Mouse (Mus musculus) limb, embryonic 14.5 days (tissue): Measurements from ENCODE around the gene Gm10184. TPM values are rescaled to one million over a fixed set of nuclear protein-coding genes. Genes with fewer than 3 reads are reported as not detected.

Source experiments
- ATAC-seq: fragments of 200-750 bp; cut with Nextera tagmentation; 2 replicates; pipeline ENCODE4 v1.8.0; 2017; ENCODE audit warnings: low read depth, moderate number of reproducible peaks, moderate TSS enrichment; ENCODE audit not compliant: low FRiP score
- DNase-seq: peaks from one replicate; pipeline ENCODE4 v3.0.0-alpha.2; 2015; ENCODE audit warnings: low spot score
- H3K27ac ChIP-seq: fragments of 300-500 bp; sonication (generic); replicated peaks from 2 replicates; pipeline ENCODE4 v1.5.1; 2014; ENCODE audit warnings: low read depth, mild to moderate bottlenecking, low read length, moderate library complexity, mixed read lengths
- H3K27me3 ChIP-seq: fragments of 300-500 bp; sonication (generic); 2 replicates; pipeline ENCODE4 v1.6.1; 2014; ENCODE audit warnings: low read length, mixed read lengths; ENCODE audit not compliant: control insufficient read depth, insufficient read depth
- H3K36me3 ChIP-seq: fragments of 300-500 bp; sonication (generic); 2 replicates; pipeline ENCODE4 v1.6.1; 2014; ENCODE audit warnings: mild to moderate bottlenecking, low read length, moderate library complexity, mixed read lengths; ENCODE audit not compliant: control insufficient read depth, insufficient read depth
- H3K4me1 ChIP-seq: fragments of 300-500 bp; sonication (generic); 2 replicates; pipeline ENCODE4 v1.6.1; 2014; ENCODE audit warnings: antibody characterized with exemption, low read length, mixed read lengths; ENCODE audit not compliant: control insufficient read depth, insufficient read depth
- H3K4me2 ChIP-seq: fragments of 300-500 bp; sonication (generic); replicated peaks from 2 replicates; pipeline ENCODE4 v1.6.1; 2014; ENCODE audit warnings: low read depth, mild to moderate bottlenecking, low read length, moderate library complexity; ENCODE audit not compliant: severe bottlenecking
- H3K4me3 ChIP-seq: fragments of 300-500 bp; sonication (generic); replicated peaks from 2 replicates; pipeline ENCODE4 v1.5.1; 2014; ENCODE audit warnings: low read length
- H3K9ac ChIP-seq: fragments of 300-500 bp; sonication (generic); 2 replicates; pipeline ENCODE4 v1.6.1; 2014; ENCODE audit warnings: mild to moderate bottlenecking, low read depth, low read length, moderate library complexity; ENCODE audit not compliant: severe bottlenecking
- H3K9me3 ChIP-seq: fragments of 300-500 bp; sonication (generic); 2 replicates; pipeline ENCODE4 v1.6.1; 2016; ENCODE audit warnings: low read length; ENCODE audit not compliant: control insufficient read depth
- POLR2A ChIP-seq: fragments of 200-500 bp; IDR thresholded peaks from 2 replicates; pipeline ENCODE4 v1.8.0; 2012; ENCODE audit warnings: inconsistent platforms, mild to moderate bottlenecking, moderate library complexity, borderline replicate concordance; ENCODE audit not compliant: insufficient read depth, insufficient read length; ENCODE audit errors: extremely low read depth
- WGBS: fragments of 180-500 bp; shearing (Covaris S2); extraction: QIAGEN DNeasy Blood & Tissue Kit; methylation state at CpG from one replicate; pipeline ENCODE4 v1.1.7; 2014; 5-methylcytosine and 5-hydroxymethylcytosine counted together
- polyA plus RNA-seq, 2 experiments: library from polyadenylated mRNA; depleted of rRNA in 1 of 2; stranded (reverse) in 1 of 2; unstranded in 1 of 2; fragments of >200 nt; fragmentation: Nextera tagmentation in 1 of 2; extraction: Ambion mirVana in 1 of 2; gene quantifications; 2 replicates each; pipeline versions ENCODE4 v1.2.1 to v1.2.3; 2012 to 2014

The Gm10184 gene
- polyA plus RNA-seq, 2 experiments = 12.9 to 45.8 TPM

- no peak overlapping the region for H3K4me2 ChIP-seq
- H3K27me3 ChIP-seq = no peaks in the 10 kb centered on the region
- 51% methylated on average over 3 of the region's 3 CpGs for WGBS
- H3K27ac ChIP-seq = no peak overlapping the region
- H3K9ac ChIP-seq = no peak overlapping the region
- no peak for TF ChIP-seq POLR2A
- H3K4me1 ChIP-seq = no peaks in the 10 kb centered on the region
- no peaks in the 10 kb centered on the region for H3K9me3 ChIP-seq
- no peak for ATAC-seq
- no peaks in the 10 kb centered on the region for H3K36me3 ChIP-seq
- H3K4me3 ChIP-seq = no peak overlapping the region
- DNase-seq = no peak
These were observed 10.4 kb downstream of the Gm10184 start for GRCm38 (mm10) chr17:89899813-89900212.

DNA sequence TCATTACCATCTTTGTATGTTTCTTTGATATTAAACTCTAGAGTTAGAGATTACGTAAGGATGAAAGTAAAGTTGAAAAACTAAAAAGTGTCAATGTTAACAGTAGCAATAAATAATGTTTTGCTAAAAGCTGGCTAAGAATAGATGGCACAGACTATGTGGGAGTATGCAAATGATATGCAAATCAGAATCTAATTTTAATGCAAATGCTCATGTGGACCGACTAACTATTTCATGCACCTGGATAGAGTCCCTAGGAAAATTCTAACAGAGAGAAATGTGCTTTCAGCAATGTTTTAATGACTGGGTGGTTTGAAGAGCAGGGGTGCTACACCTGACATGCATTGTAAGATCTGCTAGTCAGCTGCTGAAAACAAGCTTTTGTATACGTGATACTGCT lies 45.3 kb downstream of the Gm10184 start:
- H3K4me1 ChIP-seq = no peaks in the 10 kb centered on the region
- H3K4me2 ChIP-seq = no peak overlapping the region
- no peak for TF ChIP-seq POLR2A
- no peak for ATAC-seq
- H3K9ac ChIP-seq = no peak overlapping the region
- no peaks in the 10 kb centered on the region for H3K27me3 ChIP-seq
- no peak for DNase-seq
- no peaks in the 10 kb centered on the region for H3K36me3 ChIP-seq
- 76% methylated on average over 3 of the region's 3 CpGs for WGBS
- no peaks in the 10 kb centered on the region for H3K9me3 ChIP-seq
- H3K27ac ChIP-seq = no peak overlapping the region
- H3K4me3 ChIP-seq = no peak overlapping the region
